Mouse (Mus musculus) lung, embryonic 16.5 days (tissue): ENCODE data around the gene Cab39l. TPM values are rescaled to one million over a fixed set of nuclear protein-coding genes. Genes with fewer than 3 reads are reported as not detected.

Experiments
- ATAC-seq: fragments of 200-750 bp; cut with Nextera tagmentation; 2 replicates; pipeline ENCODE4 v1.8.0; 2017; ENCODE audit warnings: low read depth, mild to moderate bottlenecking, moderate library complexity
- H3K27ac ChIP-seq: fragments of 300-500 bp; sonication (generic); 2 replicates; pipeline ENCODE4 v1.5.1; 2014; ENCODE audit warnings: mild to moderate bottlenecking, control low read depth, low read length
- H3K27me3 ChIP-seq: fragments of 300-500 bp; sonication (generic); 2 replicates; pipeline ENCODE4 v1.6.1; 2014; ENCODE audit warnings: low read depth, low read length, mixed read lengths; ENCODE audit not compliant: control insufficient read depth, insufficient read depth
- H3K36me3 ChIP-seq: fragments of 300-500 bp; sonication (generic); 2 replicates; pipeline ENCODE4 v1.6.1; 2014; ENCODE audit warnings: low read length; ENCODE audit not compliant: control insufficient read depth, insufficient read depth
- H3K4me1 ChIP-seq: fragments of 300-500 bp; sonication (generic); replicated peaks from 2 replicates; pipeline ENCODE4 v1.6.1; 2014; ENCODE audit warnings: low read length, mixed read lengths; ENCODE audit not compliant: control insufficient read depth, insufficient read depth
- H3K4me2 ChIP-seq: fragments of 300-500 bp; sonication (generic); 2 replicates; pipeline ENCODE4 v1.6.1; 2014; ENCODE audit warnings: low read depth, low read length, control low read depth
- H3K4me3 ChIP-seq: fragments of 300-500 bp; sonication (generic); 2 replicates; pipeline ENCODE4 v1.5.1; 2014; ENCODE audit warnings: mild to moderate bottlenecking, low read length, control low read depth
- H3K9ac ChIP-seq: fragments of 300-500 bp; sonication (generic); 2 replicates; pipeline ENCODE4 v1.6.1; 2014; ENCODE audit warnings: low read length, control low read depth
- H3K9me3 ChIP-seq: fragments of 300-500 bp; sonication (generic); 2 replicates; pipeline ENCODE4 v1.6.1; 2016; ENCODE audit warnings: low read length; ENCODE audit not compliant: control insufficient read depth
- WGBS: fragments of 180-500 bp; shearing (Covaris S2); extraction: QIAGEN DNeasy Blood & Tissue Kit; methylation state at CpG from one replicate; pipeline ENCODE4 v1.1.7; 2014; 5-methylcytosine and 5-hydroxymethylcytosine counted together
- polyA plus RNA-seq: library from polyadenylated mRNA; unstranded; fragments of >200 nt; fragmentation: Nextera tagmentation; extraction: Ambion mirVana; gene quantifications from 2 replicates; pipeline ENCODE4 v1.2.1, GENCODE M21; 2015

Gene Cab39l
- polyA plus RNA-seq, 1 experiment from 2014 or later, result 50.0 TPM

DNA sequence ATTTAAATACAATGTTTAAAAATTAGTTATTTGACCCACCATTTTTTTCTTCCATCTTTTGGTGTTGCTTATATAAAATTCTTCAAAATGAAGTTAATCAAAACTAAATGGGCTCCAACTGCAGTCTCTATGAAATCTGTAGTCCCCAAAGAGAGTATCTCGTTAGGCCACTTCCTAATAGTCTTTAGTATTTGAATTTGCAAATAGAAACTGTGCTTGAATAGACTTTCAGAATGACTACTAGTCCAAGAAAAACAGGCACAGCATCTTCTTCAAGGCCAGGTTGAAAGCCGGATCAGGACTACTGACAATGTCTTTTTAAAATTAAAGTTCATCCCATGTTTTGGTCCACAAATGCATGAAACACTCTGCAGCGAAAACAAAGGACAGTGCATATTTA lies 3.4 kb upstream of the Cab39l start:
- WGBS, result 89% methylated on average over 3 of the region's 3 CpGs
- H3K9ac ChIP-seq, result no peak overlapping the region
- no peak overlapping the region for H3K27ac ChIP-seq
- ATAC-seq, result no peak
- no peak overlapping the region for H3K4me2 ChIP-seq
- no peaks in the 10 kb centered on the region for H3K36me3 ChIP-seq
- H3K4me3 ChIP-seq, result no peak overlapping the region
- H3K4me1 ChIP-seq, result peaks cover 3% of the 10 kb centered on the region; the same call in 1 of the 2 replicates
- no peaks in the 10 kb centered on the region for H3K27me3 ChIP-seq
- no peaks in the 10 kb centered on the region for H3K9me3 ChIP-seq

DNA sequence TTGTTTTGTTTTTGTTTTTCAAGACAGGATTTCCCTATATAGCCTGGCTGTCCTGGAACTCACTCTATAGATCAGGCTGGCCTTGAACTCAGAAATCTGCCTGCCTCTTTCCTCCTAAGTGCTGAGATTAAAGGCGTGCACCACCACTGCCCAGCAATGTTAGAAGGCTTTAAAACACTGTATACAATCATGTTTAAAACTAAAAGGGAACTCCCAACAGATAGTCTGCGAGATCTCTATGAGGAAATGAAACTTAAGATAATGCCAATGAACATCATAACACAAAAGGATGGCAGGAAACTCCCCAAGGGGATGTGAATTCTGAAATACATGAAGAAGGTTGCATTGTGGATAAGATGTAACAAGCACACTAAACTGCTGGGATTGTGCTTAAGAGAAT lies 2.3 kb upstream of the Cab39l start:
- Histone ChIP-seq H3K9ac (no peak overlapping the region), H3K4me2 (no peak overlapping the region), H3K9me3 (no peaks in the 10 kb centered on the region), H3K36me3 (no peaks in the 10 kb centered on the region), H3K4me1 (peaks cover 3% of the 10 kb centered on the region; the same call in 1 of the 2 replicates), H3K27ac (no peak overlapping the region), H3K4me3 (no peak overlapping the region), H3K27me3 (no peaks in the 10 kb centered on the region)
- 83% methylated on average over 2 of the region's 2 CpGs for WGBS
- no peak for ATAC-seq

DNA sequence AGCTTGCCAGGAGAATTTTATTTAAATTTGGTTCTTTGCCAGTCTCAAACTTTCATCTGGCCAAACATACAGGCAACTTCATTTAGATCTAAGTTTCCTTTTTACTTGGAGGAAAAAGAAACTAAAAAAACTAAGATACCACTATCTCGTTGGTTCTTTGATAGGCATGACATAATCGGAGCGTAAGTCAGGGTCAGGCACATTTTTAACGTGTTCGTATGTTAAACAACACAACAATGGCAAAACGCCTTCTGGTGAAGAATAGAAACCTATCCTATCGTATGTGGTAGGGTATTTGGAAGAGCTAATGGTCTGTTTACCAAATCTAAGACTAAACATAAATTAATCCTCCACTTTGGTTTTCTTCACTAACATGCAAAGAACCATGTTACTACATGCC lies 733 bp upstream of the Cab39l start:
- ATAC-seq, result no peak
- Histone ChIP-seq H3K4me2 (peak overlapping the region; percentile 80), H3K27ac (no peak overlapping the region), H3K4me1 (peaks cover 3% of the 10 kb centered on the region; the same call in 1 of the 2 replicates), H3K9me3 (no peaks in the 10 kb centered on the region), H3K27me3 (no peaks in the 10 kb centered on the region), H3K9ac (peak overlapping the region; percentile 91), H3K4me3 (peak overlapping the region; percentile 93), H3K36me3 (no peaks in the 10 kb centered on the region)
- 10% methylated on average over 7 of the region's 7 CpGs for WGBS

DNA sequence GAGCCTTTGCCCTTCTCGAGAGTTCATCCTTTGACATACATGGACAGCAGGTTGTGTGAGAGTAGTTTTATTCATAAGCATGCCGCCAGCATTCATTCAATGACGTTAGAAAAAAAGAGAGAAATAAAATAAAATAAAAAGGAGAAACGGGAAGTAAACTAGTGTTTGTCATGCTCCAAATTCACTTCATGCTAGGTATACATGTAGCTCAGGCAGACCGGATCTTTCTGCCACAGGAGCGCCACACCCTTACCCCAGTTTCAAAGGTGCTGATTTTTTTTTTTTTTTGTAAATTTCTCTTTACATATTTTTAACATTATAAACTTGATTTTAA lies 667 bp downstream of the Cab39l start:
- no peak for ATAC-seq
- Histone ChIP-seq H3K27ac (peak overlapping the region; percentile 84), H3K4me2 (peak overlapping the region; percentile 73), H3K9ac (peak overlapping the region; percentile 91), H3K36me3 (no peaks in the 10 kb centered on the region), H3K4me1 (peaks cover 3% of the 10 kb centered on the region; the same call in 1 of the 2 replicates), H3K9me3 (no peaks in the 10 kb centered on the region), H3K4me3 (peak overlapping the region; percentile 93), H3K27me3 (no peaks in the 10 kb centered on the region)
- 11% methylated on average over 6 of the region's 6 CpGs for WGBS

DNA sequence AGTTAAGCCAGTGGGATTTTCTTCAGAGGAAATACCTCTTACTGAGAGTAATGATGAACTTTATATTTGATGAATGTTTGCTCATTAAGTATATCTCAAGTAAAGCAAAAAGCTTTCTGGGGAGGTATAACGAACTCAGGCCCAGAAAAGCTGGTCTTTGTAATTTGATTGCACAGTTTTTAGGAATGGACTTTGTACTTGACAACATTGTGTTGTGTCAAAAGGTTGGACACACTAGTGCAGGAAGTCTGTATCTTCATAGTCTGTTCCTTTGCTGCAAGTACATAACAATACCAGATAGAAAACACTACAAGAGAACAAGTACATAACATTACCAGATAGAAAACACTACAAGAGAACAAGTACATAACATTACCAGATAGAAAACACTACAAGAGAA lies 4.6 kb downstream of the Cab39l start:
- no peak overlapping the region for H3K9ac ChIP-seq
- no peaks in the 10 kb centered on the region for H3K36me3 ChIP-seq
- ATAC-seq, result no peak
- H3K27me3 ChIP-seq, result no peaks in the 10 kb centered on the region
- WGBS, result 81% methylated on average over 1 of the region's 1 CpGs
- H3K27ac ChIP-seq, result no peak overlapping the region
- no peak overlapping the region for H3K4me3 ChIP-seq
- H3K4me1 ChIP-seq, result no peaks in the 10 kb centered on the region; the same call in 1 of the 2 replicates
- H3K4me2 ChIP-seq, result no peak overlapping the region
- no peaks in the 10 kb centered on the region for H3K9me3 ChIP-seq

DNA sequence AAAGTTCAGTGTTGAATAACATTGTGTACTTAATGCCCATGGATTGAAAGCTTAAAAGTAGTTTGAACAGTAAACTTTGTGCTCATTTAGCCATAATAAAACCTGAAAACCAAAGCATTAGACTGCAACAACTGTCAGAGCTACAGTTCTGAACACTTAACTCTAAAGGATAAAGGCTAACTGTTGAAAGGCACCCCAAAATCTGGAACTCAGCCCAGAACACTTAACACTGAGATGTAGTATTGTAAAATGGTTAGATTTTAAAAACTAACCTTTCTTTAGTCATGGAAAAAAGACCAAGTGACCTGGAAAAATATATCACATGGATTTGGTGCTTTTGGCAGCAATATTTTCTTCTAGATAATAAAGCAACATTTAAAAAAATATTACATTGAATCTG lies 7.2 kb downstream of the Cab39l start:
- no peaks in the 10 kb centered on the region for H3K36me3 ChIP-seq
- no peak overlapping the region for H3K4me3 ChIP-seq
- no peak overlapping the region for H3K9ac ChIP-seq
- H3K4me1 ChIP-seq, result no peaks in the 10 kb centered on the region
- H3K27ac ChIP-seq, result no peak overlapping the region
- H3K27me3 ChIP-seq, result no peaks in the 10 kb centered on the region
- no peak overlapping the region for H3K4me2 ChIP-seq
- ATAC-seq, result no peak
- H3K9me3 ChIP-seq, result no peaks in the 10 kb centered on the region

DNA sequence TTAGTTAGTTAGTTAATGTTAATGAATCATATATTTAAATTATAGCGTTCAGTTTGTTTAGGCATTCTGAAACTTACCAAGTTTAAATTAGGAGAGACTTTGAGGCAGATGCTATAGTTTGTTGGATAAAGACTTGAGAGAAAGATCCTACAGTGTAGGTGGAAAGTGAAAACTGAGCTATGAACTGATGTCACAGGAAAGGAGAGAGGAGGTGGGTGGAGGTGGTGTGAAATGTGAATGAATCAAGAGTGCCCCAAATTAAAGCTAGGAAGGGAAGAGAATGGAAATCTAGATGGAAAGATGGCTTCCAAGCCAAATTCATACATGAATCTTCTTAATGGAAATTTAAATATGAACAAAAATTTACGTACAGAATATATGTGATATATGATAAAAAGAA lies 25.7 kb downstream of the Cab39l start:
- Histone ChIP-seq H3K36me3 (no peaks in the 10 kb centered on the region), H3K4me3 (no peak overlapping the region), H3K9ac (no peak overlapping the region), H3K4me2 (no peak overlapping the region), H3K9me3 (no peaks in the 10 kb centered on the region), H3K27ac (no peak overlapping the region), H3K4me1 (no peaks in the 10 kb centered on the region), H3K27me3 (no peaks in the 10 kb centered on the region)
- 93% methylated on average over 2 of the region's 2 CpGs for WGBS
- ATAC-seq, result no peak

DNA sequence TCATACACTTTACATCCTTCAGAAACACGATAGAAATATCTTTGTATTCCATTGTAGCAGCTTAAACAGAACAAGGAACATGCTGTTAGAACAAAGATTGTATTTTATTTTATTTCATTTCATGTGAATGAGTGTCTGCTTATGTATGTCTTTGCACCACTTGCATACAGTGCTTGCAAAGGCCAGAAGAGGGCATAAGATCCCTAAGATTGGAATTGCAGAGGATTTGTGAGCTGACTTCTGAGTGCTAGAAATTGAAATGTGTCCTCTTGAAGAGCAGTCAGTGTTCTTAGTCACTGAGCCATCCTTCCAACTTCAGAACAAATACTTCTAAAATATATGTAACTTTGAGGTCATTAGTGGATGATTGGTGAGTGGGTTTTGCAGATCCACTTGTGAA lies 27.0 kb downstream of the Cab39l start:
- Histone ChIP-seq H3K9me3 (no peaks in the 10 kb centered on the region), H3K27ac (no peak overlapping the region), H3K27me3 (no peaks in the 10 kb centered on the region), H3K4me2 (no peak overlapping the region), H3K4me3 (no peak overlapping the region), H3K9ac (no peak overlapping the region), H3K4me1 (no peaks in the 10 kb centered on the region), H3K36me3 (no peaks in the 10 kb centered on the region)
- WGBS, result 38% methylated on average over 1 of the region's 1 CpGs
- no peak for ATAC-seq

DNA sequence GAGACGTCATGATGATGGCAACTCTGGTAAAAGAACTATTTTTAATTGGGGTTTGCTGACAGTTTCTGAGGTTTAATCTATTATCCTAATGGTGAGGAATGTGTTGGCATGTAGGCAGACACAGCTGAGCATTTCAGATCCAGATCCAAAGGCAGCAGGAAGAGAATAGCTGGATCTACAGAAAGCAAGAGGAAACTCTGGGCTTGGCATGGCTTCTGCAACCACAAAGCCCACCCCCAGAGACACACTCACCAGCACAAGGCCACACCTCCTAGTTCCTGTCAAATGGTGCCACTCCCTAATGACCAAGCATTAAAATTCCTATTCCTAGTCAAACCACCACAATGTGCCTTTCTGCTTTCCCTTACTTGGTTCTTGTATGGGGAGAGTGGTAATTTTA lies 30.0 kb downstream of the Cab39l start:
- H3K9me3 ChIP-seq, result no peaks in the 10 kb centered on the region
- 76% methylated on average over 1 of the region's 1 CpGs for WGBS
- no peak for ATAC-seq

DNA sequence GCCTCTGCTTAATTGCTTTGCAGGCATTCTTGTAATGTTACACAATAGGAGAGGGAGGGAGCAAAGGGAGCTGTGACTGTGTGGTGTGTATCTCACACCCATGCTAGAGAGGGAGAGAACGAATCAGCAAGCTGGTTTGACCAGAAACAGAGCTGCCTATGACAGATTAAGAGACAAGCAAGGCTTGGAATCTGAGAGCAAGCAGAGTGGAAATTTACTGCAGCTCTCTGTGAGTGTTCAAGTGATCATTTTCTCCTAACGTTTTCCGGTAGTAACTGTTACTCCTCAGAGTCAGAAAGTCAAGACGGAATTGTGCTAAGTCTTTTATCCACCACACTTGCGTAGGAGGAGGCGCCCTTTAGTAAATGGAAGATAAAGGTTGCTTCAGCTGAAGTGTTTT lies 37.9 kb downstream of the Cab39l start:
- Histone ChIP-seq H3K9me3 (no peaks in the 10 kb centered on the region), H3K27me3 (no peaks in the 10 kb centered on the region), H3K4me1 (no peaks in the 10 kb centered on the region), H3K4me3 (peak overlapping the region; percentile 16; the same call in 1 of the 2 replicates), H3K4me2 (0 out of 2 replicates have a peak overlapping the region, but pooled peaks have one; percentile 21), H3K9ac (peak overlapping the region; percentile 0; the same call in 1 of the 2 replicates), H3K27ac (peak overlapping the region; percentile 4), H3K36me3 (no peaks in the 10 kb centered on the region)
- peak; percentile 59; the same call in 1 of the 2 replicates for ATAC-seq
- WGBS, result 32% methylated on average over 6 of the region's 6 CpGs

More for the DNA sequence above, 30.0 kb downstream of the Cab39l start:
- Histone ChIP-seq H3K9ac (no peak overlapping the region), H3K4me2 (no peak overlapping the region), H3K4me3 (no peak overlapping the region), H3K27ac (no peak overlapping the region), H3K36me3 (no peaks in the 10 kb centered on the region), H3K27me3 (no peaks in the 10 kb centered on the region), H3K4me1 (no peaks in the 10 kb centered on the region)
